Mouse (Mus musculus): ENCODE data around the gene Snapc5.

- TF ChIP-seq POLR2A (IDR thresholded peaks at IDR 0.05; ENCODE audit: low read depth, low read length) (no peak), MAX (IDR thresholded peaks at IDR 0.05; ENCODE audit: low read length) (no peak), TBP (conservative IDR thresholded peaks at IDR 0.05; ENCODE audit: low read depth, low read length) (no peak), CTCF (conservative IDR thresholded peaks at IDR 0.05 in 1 of 2, IDR thresholded peaks at IDR 0.05 in 1 of 2; ENCODE audit: low read depth in 2 of 2, low read length in 2 of 2) (no peak), MYC (IDR thresholded peaks at IDR 0.05; ENCODE audit: low read depth, low read length) (no peak), ZNF384 (IDR thresholded peaks at IDR 0.05; ENCODE audit: low read depth, low read length) (no peak)
Measured at GRCm38 (mm10) chr9:64225805-64226204, 46.7 kb downstream of the Snapc5 start.
